Mouse (Mus musculus) left cerebral cortex, postnatal 4 days (tissue): ENCODE data around the gene Dct. TPM values are rescaled to one million over a fixed set of nuclear protein-coding genes. Genes with fewer than 3 reads are reported as not detected.

ENCODE experiments used
- total RNA-seq, 2 experiments: library from RNA; stranded (reverse); gene quantifications; 2 replicates each; pipeline ENCODE4 v1.2.3; 2021

Dct gene
- total RNA-seq, 2 experiments from 2014 or later = 1.1 TPM; not detected in 1

Other genes starting within 250 kb of the Dct start
- gene Tgds, start 80.5 kb upstream of the Dct start, total RNA-seq = 10 to 100 TPM in 1 of 2 experiments, 1 to 10 TPM in 1; 7.9 to 10.3 TPM
- 10 to 100 TPM; 24.5 to 27.2 TPM for gene Gpr180, start 84.9 kb upstream of the Dct start, total RNA-seq
- 10 to 100 TPM; 10.8 to 11.7 TPM for gene Sox21, start 184.8 kb upstream of the Dct start, total RNA-seq
- not detected for gene Gm9376, start 214.7 kb upstream of the Dct start, total RNA-seq